Mouse (Mus musculus) skeletal muscle tissue, adult 2 months (tissue): ENCODE results near the gene Tmem192.

Experiments
- DNase-seq: peaks from one replicate; pipeline ENCODE4 v3.0.0-alpha.2; 2012; ENCODE audit warnings: low read depth, low spot score

Tmem192 gene

DNA sequence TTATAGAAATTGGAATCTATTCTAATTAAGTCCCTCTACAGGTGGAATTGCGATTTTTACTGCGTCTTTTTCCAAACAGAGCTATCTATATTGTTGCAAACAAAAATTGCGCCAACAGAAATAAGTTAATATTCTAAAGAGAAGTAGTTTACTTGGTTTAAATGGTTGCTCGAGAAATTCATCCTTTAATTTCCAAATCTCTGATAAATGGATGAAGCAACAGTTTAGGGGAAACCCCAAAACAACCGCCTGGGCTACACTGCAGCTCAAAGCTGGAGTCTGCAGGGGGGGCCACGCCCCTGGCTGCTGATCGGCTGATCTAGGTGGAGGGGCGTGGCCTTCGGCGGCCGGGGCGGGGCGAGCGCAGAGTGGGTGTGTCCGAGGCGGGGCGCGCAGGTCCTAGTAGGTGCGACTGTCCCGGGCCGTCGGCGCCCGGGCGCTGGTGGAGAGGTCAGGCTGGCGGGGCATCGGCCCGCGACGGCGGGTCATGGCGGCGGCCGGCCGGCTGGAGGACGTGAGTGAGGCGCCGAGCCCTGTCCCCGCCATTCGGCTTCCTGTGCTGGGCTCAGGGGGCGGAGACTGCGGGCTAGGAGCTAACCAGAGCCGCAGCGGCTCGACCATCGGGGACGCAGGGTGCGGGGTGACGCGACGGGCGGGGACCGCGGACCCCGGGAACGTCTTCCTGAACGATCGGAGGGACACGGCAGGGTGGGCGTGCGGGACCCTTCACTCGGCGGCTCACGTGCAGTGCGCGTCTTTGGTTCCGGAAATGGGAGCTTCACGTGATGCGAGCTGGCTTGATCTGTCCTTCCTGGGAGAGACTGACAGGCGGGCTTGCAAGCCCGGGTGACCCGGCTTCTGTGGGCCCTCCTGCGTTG is at the start of gene Tmem192:
Tmem192 (plus strand) TSS at position 366 of the 878 bp plus-strand sequence.
- DNase-seq = peak; percentile 84

DNA sequence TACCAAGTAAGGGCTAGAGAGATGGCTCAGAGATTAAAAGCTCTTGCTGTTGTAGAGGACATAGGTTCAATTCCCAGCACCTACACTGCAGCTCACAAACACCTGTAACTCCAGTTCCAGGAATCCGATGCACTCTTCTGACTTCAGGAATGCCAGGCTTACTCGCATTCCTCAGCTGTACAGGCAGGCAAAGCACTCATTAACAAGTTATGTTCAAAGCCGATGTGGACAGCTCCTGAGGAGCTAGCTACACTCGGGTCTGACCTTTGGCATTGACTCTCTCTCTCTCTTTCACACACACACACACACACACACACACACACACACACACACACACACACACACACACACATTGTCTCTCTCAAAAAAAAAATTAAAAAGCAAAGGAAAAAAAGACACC is 48.3 kb upstream of the Tmem192 start:
- no peak for DNase-seq

DNA sequence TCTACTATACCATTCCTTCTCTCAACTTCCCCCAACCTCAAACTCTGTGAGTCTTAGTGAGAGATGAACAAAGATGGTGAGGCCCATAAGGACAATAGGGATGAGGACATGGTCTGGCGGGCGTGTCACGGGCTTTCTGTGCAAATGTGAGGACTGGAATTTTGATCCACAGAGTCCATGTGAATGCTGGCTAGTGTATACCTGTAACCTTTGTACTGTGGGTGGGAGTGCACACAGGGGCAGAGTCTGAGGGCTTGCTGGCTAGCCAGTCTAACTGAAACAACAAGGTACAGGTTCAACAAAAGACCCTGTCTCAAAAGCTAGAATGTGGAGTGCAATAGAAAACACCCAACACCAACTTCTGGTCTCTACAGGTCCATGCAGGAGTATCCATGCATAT is 46.3 kb upstream of the Tmem192 start:
- DNase-seq = no peak

DNA sequence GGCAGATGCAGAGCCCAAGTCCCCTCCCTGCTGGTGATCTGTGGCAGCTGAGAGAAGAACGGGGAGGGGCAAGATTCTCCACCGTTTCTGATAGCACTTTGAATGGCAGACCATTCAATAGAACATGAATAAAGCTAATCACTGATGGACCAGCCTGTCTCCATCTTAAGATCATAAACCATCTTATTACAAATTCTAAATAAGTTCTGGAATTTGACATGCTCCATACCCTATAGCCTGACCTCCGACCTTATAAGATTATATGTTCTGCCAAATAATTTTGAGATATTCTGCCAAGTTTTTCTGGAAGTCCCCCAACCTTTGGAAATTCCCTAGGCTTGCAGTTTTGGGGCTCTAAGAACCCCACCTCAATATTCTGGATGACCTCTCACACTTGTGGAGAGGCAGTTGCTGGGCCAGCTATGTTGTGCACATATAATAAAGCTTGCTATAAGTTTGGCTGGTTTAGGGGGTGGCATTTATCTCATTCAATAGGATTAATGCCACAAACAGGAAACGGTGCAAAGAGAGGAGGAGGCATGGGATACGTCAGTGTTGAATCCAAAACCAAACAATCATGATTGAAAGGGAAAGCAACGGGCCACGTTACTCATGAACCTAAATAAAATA is 45.3 kb upstream of the Tmem192 start:
- no peak for DNase-seq

DNA sequence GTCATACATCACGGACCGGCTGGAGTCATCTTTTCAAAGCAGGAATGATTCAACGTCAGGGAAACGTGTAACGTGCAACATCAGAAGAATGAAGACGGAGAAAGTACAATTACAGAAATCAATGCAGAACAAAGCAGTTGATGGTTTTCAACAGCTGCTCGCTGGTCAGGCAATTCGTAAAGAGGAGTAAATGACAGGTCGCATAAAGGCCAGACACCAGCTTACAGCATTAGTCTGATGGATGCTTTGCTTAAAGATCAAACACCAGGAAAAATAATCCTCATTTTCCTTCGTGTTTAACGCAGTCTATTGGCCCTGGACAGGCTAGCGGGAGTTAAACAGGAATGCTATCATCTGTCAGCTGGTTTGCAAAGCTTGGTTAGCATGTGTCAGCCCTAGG is 44.8 kb upstream of the Tmem192 start:
- DNase-seq = no peak

DNA sequence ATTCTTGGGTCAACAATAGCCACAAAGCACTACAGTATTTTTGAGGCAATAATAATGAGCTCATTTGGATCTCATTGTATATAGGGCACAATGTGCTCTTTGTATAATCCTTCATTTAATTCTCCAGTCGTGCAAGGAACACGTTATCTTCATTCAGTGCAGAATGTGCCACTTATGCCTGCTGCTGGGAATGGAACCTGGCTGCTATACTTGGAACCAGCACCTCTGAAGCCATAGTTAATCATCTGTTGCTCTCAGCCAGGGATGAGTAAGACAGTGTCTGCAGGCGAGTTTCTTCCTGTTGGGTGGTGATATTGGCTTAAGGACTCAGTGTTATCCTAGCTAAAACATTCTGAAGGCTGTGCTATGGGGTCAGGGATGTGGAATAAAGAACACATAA is 43.2 kb upstream of the Tmem192 start:
- no peak for DNase-seq

DNA sequence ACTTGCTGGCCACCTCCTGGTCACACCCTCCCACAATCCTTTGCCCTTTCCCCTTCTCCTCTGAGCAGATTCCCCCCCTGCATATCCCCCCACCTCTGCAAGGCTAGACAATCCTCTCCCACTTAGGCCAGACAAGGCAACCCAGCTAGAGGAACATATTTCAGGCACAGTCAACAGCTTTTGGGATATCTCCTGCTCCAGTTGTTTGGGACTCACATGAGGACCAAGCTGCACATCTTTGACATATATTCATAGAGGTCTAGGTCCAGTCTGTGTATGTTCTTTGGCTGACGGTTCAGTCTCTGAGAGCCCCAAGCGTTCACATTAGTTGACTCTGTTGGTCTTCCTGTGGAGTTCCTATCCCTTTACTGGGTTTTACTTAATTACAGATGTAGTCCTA is 37.0 kb upstream of the Tmem192 start:
- DNase-seq = no peak

DNA sequence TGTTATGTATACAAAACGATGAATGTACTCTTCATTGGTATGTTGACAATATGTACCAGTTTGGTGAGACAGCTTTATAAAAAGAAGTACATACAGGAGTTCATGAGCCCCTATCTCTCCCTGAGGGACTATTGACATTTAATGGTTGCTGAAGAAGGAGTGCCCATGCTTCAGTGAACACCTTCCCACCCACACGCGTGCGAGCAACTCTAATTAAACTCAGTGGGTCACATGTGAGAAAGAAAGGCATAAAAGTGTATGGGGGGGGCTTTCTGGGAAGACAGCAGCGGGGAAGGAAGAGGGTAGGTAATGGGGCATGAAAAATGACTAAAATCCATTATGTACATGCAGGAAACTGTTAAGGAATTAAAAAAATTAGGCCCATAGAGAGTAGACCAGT is 30.2 kb upstream of the Tmem192 start:
- no peak for DNase-seq

DNA sequence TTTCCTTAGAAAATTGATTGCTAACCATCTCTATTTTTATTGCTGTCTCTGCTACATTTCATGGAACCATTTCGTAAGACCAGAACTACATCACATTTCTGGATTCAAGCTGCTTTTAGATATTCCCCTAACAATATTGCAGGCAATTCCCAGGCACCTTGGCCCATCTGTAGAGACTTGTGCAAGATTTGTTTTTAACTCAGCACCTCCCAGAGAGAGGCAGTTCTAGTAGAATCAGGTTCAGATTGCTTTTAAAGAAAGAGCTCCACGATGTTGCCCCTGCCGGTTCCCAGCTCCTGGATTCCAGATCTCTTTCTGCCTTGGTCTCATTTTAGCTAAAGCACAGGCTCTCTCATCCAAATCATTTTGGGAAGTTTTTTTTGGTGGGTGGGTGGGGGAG is 23.7 kb upstream of the Tmem192 start:
- peak; percentile 29 for DNase-seq

DNA sequence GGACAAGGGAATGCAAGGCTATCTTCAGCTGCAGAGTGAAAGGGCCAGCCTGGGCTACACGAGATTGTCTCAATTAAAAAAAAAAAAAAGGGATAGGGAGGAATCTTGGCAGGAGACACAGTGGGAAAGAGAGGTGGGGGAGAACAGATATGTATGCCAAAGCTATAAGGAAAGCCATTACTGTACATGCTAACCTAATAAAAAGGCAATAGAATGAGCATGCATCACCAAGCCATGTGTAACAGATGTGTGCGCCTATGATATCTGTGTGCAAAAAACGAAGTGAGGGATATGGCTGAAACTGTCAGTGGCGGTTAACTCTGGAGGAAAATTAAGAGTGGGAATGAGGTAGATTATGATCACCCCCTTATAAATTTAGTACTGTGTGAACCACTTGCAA is 21.2 kb upstream of the Tmem192 start:
- no peak for DNase-seq

DNA sequence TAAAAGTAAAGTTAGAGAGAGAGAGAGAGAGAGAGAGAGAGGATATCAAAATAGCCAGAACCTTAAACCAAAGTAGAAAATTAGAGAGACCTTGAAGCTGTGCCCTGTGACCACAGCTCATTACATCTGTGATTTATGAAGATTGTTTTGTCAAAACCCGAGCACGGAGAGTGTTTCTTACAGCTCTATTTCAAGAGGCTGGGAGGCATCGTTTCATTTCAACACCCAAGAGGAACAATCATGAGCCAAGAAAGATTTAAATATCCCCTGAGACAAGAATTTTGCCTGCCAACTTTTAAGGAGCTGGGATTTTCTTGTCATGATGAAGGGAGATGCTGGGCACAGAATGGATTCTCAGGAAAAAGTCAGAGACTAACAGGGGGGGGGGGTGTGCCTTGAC is 20.6 kb upstream of the Tmem192 start:
- no peak for DNase-seq

DNA sequence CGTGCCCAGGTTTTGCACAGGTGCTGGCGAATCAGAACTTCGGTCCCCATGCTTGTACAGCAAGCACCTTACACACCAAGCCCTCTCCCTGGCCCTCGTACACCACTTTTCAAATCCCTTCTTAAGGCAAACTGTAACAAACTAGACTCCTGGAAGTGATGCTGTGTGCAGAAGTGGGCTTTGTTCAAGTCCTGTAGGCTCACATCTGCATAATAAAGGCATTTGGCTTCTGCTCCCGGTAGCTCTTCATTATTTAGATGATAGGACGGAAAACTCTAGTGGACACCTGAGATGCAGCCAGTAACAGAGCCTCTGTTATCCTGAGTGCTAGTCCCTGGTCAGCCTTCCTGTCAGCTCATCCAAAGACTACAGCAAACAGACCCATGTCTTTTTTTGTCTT is 18.0 kb upstream of the Tmem192 start:
- DNase-seq = no peak

DNA sequence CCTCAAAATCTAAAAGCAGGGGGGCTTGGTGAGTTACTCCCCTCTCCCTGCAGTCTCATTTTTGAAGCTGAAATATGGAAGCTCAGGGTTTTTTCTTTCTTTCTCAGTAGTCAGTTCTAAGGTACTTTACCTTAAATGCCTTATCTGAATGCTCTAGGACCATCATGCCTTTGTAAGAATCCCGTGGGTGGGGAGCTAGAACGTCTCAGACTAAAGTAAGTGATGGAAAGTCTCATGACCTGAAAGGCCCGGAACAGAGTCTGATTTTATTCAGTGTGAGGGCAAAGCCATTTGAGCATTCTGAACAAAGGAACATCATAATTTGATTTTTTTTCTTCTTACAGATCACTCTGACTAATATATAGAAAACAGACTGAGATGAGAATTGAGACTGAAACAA is 12.0 kb upstream of the Tmem192 start:
- no peak for DNase-seq

DNA sequence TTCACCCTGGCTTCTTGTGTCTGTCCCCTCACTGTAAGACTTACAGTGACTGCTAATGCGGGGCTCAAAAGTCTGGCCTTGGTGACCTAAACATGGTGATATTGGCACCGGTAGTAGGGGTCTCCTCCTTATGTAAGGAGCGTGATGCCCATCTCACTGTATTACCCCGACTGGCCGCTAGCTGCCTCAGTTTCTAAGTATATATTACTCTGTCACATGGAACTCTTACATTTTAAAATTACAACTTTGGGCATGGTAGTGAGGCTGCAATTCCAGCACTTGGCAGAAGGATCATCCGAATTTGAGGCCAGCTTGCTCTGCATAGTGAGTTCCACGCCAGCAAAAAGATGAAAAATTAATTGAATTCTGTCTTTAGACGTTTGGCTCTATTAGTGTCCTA is 6.0 kb upstream of the Tmem192 start:
- DNase-seq = no peak

DNA sequence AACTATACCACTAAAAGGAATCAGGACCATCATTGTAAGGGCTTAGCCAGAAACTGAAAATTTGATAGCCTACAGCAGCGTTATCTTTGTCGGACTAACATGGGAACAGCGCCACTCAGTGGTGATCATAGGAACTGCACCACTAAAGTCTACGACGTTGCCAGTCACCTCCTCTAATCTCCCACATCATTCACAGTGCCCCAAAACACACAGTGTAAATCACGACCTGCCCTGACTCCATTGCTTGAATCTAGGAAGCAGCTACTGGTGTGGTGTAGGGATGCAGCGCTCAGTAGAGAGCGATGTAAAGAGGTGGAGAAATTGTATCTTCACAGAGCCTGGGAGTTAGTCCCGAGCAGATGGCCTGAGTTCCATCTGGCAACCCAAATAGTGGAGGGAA is 5.5 kb upstream of the Tmem192 start:
- peak; percentile 58 for DNase-seq

DNA sequence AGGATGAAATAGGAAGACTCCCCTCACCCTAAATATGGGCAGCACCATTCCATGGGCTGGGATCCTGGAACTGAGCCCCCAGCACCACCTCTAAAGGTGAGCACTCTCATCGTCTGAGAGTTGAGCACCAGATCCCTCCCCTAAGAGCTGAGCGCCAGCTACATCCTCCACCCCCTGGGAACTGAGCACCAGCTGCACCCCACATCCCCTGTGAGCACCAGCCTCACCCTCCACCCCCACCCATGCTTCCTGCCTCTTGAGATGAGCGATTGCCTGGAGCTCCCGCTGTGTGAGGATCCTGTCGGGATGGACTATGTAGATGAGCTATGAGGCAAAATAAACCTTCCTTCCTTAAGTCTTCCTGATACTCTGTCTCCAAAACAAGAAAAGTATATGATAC is 4.0 kb upstream of the Tmem192 start:
- no peak for DNase-seq

DNA sequence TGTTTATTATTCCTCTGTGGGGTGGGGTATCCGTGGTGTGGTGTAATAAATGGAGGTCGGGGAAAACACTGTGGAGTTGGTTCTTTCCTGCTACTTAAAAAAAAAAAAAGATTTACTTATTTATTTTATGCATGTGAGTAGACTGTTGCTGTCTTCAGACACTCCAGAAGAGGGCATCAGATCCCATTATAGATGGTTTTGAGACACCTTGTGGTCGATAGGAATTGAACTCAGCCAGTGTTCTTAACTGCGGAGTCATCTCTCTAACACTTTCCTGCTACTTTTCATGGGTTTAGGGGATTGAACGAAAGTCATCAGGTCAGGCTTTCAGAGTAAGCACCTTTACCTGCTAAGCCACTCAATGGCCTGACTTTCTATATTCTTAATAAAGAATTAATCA is 2.2 kb upstream of the Tmem192 start:
- DNase-seq = no peak

DNA sequence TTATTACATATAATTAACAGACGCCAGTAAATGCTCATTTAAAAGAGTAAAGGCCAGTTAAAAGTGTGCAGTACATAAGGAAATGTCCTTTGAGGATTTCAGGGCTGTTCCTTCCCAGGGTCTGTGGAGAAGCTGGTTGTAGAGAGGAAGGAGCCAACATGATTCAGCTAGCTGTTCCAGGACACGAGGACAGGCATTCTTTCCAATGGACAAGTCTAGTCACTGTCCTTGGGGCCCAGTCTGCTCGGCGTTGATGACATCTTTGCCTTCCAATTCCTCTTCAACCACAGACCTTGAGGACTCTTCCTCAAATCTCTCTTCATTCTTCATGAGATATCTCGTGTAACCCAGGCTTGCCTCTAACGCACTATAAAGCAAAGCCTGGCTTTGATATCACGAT is 1.4 kb upstream of the Tmem192 start:
- no peak for DNase-seq

DNA sequence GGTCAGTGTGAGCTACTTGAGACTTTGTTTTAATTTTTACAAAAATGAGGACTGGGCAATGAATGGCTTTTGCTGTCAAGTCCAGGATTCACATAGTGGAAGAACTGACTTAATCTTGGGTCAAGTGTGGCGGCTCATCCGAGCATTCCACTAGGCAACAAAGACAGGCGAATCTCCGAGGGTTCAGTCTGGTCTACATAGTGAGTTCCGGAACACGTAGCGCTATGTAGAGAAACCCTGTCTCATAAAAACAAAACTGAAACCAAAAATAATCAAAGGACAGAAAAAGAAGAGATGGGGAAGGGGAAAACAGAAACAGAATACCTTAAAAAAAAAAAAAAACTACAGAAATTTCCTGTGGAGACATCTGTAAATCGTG is 555 bp upstream of the Tmem192 start:
- DNase-seq = no peak

DNA sequence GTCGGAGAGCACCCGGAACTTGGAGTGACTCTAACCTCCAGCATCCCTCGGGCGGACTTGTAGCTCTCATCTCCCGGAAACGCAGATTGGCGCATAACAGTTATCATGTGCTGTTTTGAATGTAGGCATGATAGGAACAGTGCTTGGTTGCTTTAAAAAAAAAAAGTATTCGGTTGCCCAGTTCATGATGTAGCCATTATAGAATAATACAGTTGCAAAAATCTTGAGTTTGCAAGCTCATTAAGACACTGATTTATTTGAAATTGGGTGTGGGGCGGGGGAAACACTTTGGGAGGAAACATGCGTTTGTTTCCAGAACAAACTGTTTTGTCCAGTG is 681 bp downstream of the Tmem192 start:
- no peak for DNase-seq

DNA sequence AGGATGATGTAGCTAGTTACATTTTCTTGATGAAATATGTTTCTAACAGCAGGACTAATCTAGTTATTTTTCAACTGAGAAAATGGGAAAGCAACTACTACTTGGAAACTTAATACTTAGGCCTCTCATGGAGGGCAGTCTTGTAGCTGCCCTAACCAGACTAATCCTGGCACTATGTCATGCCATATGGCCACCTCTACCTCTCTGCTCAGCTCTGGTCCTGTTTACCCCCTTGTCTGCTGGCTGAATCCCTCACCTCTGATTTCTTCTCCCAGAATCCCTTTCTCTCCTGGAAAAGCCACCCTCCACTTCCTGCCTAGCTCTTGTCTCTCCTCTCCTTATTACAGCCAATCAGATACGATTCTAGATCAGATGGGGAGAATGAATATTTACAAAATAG is 1.4 kb downstream of the Tmem192 start:
- no peak for DNase-seq

DNA sequence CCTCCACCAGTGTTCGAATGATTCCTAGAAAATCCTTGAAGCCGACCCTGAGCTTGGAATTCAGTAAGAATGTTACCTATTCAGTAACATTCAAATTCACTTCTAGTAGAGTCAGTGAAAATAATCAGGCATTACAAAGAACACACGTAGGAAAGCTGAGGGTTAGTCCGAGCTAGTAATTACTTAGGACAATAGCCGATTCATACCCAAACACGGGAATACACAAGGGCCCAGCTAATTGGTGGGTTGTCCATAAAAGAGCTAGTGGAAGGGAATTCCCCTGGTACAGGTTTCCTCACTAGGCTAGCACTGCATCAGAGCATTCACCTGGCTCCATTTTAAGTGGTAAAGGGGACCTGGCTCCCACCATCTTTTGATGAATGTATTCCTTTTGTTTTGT is 5.1 kb downstream of the Tmem192 start:
- DNase-seq = no peak

DNA sequence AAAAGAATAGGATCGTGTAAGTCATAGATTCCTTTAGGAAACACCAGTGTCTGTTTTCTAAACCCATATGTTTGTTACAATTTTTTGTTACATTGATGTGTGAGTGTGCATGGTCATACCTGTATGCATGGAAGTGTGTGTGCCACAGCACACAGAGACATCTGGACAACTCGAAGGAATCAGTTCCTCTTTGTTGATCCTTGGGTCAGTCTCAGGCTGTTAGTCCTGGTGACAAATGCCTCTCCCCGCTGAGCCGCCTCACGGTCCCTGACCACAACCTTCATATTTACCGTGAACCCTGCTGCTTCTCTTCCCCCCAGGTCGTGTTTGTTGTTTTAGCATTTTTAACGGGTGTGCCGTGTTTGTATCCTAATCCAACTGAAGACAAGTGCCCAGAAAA is 12.0 kb downstream of the Tmem192 start:
- DNase-seq = no peak

DNA sequence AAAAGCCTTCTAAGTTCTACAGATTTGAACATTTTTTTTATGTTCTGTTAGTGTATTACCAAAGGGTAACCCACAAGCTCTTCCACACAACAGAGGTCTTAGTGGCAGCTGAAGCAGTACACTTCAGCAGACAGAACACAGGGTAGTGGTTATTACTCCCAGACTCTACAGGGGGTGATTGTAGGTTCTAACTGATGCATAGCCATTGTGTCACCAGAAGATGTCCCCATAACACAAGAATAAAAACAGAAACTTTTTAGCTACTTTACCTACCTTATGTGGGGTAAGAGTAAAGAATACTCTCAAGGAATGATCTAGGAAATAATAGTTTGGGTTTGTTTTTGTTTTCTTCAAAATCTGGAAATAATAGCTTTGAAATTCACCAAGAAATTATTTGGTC is 15.9 kb downstream of the Tmem192 start:
- no peak for DNase-seq
